Mouse (Mus musculus): ENCODE data around the gene Mrps7.

DNA sequence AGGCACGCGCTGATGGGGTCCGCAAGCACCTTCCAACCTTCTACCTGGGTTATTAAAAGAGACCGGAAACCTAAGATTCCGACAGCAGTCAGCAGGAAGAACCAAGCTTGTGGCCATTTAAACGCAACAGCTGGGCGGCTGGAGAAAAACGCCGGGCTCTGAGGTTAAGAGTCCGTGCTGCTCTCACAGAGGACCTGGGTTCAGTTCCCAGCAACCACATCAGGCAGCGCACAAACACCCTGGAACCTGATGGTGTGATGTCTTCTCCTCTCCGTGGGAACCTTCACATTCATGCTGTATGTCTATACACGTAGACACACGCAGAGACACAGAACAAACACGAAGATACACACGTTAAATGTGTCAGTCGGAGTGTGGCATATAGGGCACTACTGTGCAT, 48.0 kb upstream of the Mrps7 start:
- TF ChIP-seq CTCF (IDR thresholded peaks at IDR 0.05; ENCODE audit: low read depth, low read length) (no peak), GATA1 (IDR thresholded peaks at IDR 0.05; ENCODE audit: borderline replicate concordance, low read length) (no peak), TAL1 (conservative IDR thresholded peaks at IDR 0.05; ENCODE audit: low read depth, low read length) (no peak), POLR2AphosphoS5 (IDR thresholded peaks at IDR 0.05; ENCODE audit: insufficient replicate concordance, low read depth, low read length) (no peak), GATA2 (IDR thresholded peaks at IDR 0.05; ENCODE audit: borderline replicate concordance, low read depth, low read length) (no peak)

Measured in G1E (cell line).